Mouse (Mus musculus) cerebellum, adult 2 months (tissue): ENCODE data around the gene Adamts6.

Experiments
- CTCF ChIP-seq: fragments of 200-500 bp; IDR thresholded peaks from 2 replicates; pipeline ENCODE4 v1.5.1; 2011; ENCODE audit warnings: low read depth, mild to moderate bottlenecking, control low read depth, low read length, moderate library complexity, borderline replicate concordance; ENCODE audit not compliant: insufficient read depth
- POLR2A ChIP-seq: fragments of 200-500 bp; IDR thresholded peaks from 2 replicates; pipeline ENCODE4 v1.6.1; 2011; ENCODE audit warnings: low read length, control low read depth, borderline replicate concordance; ENCODE audit not compliant: insufficient read depth

DNA sequence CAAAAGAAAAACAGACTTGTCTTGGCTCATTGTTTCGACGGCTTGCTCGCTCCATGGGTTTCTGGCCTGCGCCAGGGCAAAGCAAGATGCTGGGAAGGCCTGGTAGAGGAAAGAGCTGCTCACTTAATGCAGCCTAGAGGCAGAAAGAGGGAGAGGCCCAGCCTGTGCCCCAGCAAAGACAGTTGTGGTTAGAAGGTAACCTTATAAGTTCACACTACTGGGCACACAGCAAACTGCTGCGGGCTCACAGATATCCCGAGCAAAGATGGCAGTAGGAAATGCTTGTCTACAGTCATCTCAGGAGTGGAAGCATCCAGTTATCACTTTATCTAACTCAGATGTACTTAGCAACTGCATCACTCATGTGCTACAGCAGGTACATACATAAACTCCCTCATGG is 211.0 kb downstream of the Adamts6 start:
- TF ChIP-seq POLR2A (no peak), CTCF (no peak)
